Mouse (Mus musculus) forebrain, embryonic 16.5 days (tissue): Measurements from ENCODE around the gene Pcdh19. TPM values are rescaled to one million over a fixed set of nuclear protein-coding genes. Genes with fewer than 3 reads are reported as not detected.
A peak's percentile ranks its signal among the peaks of the same experiment; 100 is the strongest.

Experiments used
- ATAC-seq: fragments of 200-750 bp; cut with Nextera tagmentation; 2 replicates; pipeline ENCODE4 v1.8.0; 2017; ENCODE audit warnings: mild to moderate bottlenecking, moderate library complexity
- H3K27ac ChIP-seq: fragments of 300-500 bp; sonication (generic); 2 replicates; pipeline ENCODE4 v1.5.1; 2014; ENCODE audit warnings: low read length, control low read depth
- H3K27me3 ChIP-seq: fragments of 300-500 bp; sonication (generic); replicated peaks from 2 replicates; pipeline ENCODE4 v1.6.1; 2014; ENCODE audit warnings: low read length; ENCODE audit not compliant: control insufficient read depth, insufficient read depth
- H3K36me3 ChIP-seq: fragments of 300-500 bp; sonication (generic); 2 replicates; pipeline ENCODE4 v1.6.1; 2014; ENCODE audit not compliant: control insufficient read depth, insufficient read depth
- H3K4me1 ChIP-seq: fragments of 300-500 bp; sonication (generic); replicated peaks from 2 replicates; pipeline ENCODE4 v1.6.1; 2014; ENCODE audit warnings: low read length; ENCODE audit not compliant: control insufficient read depth, insufficient read depth
- H3K4me2 ChIP-seq: fragments of 300-500 bp; sonication (generic); 2 replicates; pipeline ENCODE4 v1.6.1; 2014; ENCODE audit warnings: mild to moderate bottlenecking, low read length, control low read depth
- H3K4me3 ChIP-seq: fragments of 300-500 bp; sonication (generic); replicated peaks from 2 replicates; pipeline ENCODE4 v1.5.1; 2014; ENCODE audit warnings: mild to moderate bottlenecking, low read length, control low read depth
- H3K9ac ChIP-seq: fragments of 300-500 bp; sonication (generic); replicated peaks from 2 replicates; pipeline ENCODE4 v1.6.1; 2014; ENCODE audit warnings: low read depth, low read length, control low read depth
- H3K9me3 ChIP-seq: fragments of 300-500 bp; sonication (generic); 2 replicates; pipeline ENCODE4 v1.6.1; 2016; ENCODE audit warnings: low read length; ENCODE audit not compliant: control insufficient read depth
- WGBS: fragments of 180-500 bp; shearing (Covaris S2); extraction: QIAGEN DNeasy Blood & Tissue Kit; methylation state at CpG from one replicate; pipeline ENCODE4 v1.1.7; 2014; 5-methylcytosine and 5-hydroxymethylcytosine counted together
- polyA plus RNA-seq: library from polyadenylated mRNA; unstranded; fragments of >200 nt; fragmentation: Nextera tagmentation; extraction: Ambion mirVana; gene quantifications from 2 replicates; pipeline ENCODE4 v1.2.1, GENCODE M21; 2015

The Pcdh19 gene
- polyA plus RNA-seq, 1 experiment from 2014 or later, result 18.0 TPM

DNA sequence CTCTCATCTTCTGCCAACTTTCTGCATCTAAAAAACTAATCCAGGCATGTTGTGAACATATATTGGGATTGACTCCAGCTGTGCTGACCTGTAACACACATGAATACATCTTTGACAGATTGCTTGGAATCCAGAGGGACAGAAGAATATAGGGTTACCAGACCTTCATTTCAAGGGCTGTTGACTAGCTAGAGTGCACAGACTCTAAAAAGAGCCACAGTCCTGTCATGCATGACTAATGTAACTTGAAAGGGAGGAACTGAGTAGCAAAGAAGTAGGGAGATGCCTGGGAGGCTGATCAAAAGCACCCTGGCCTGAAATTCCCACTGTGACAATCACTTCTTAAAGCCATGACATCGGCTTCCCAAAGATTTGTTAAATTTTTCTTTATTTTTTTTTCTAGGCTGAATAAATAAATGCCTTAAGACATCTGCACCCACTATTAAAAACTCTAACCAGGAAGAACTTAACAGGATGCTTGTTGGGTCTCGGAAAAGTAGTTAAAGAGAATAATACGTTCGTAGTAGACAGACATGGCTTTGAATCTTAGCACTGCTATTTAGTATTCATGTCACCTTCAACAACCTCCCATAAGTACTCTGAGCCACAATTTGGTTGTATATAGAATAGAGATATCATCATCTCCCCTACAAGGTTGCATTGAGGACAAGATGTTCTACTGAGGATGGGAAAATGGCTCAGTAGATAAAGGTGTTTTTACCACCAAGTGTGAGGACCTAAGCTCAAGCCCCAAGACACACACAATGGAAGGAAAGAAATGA, 113.0 kb downstream of the Pcdh19 start:
- H3K4me2 ChIP-seq, result no peak overlapping the region
- no peak overlapping the region for H3K27ac ChIP-seq
- no peak overlapping the region for H3K4me3 ChIP-seq
- no peaks in the 10 kb centered on the region for H3K4me1 ChIP-seq
- no peak overlapping the region for H3K9ac ChIP-seq
- WGBS, result 36% methylated on average over 4 of the region's 4 CpGs
- H3K36me3 ChIP-seq, result no peaks in the 10 kb centered on the region
- H3K9me3 ChIP-seq, result no peaks in the 10 kb centered on the region
- ATAC-seq, result no peak
- no peaks in the 10 kb centered on the region; the same call in 1 of the 2 replicates for H3K27me3 ChIP-seq

DNA sequence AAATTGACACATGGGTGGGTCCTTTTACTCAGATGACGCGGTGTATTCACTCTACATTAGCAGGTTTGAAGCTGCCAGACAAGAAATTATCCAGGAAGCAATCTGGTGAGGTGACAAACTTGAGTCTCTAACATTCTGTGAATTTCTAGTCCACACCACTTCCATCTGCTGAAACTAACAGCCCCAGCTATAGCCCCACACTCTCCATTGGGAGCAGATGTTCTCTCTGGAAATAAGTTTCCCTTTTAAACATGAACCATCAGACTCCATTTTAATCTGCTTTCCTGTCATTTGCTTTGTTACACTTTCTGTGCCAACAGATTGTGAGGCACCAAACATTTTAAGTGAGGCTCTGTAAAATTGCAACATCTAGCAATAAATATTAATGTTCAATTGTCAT, 123.4 kb downstream of the Pcdh19 start:
- H3K36me3 ChIP-seq, result no peaks in the 10 kb centered on the region
- no peaks in the 10 kb centered on the region for H3K27me3 ChIP-seq
- ATAC-seq, result peak; percentile 80
- H3K9me3 ChIP-seq, result no peaks in the 10 kb centered on the region
- no peak overlapping the region for H3K9ac ChIP-seq
- H3K4me3 ChIP-seq, result no peak overlapping the region
- no peak overlapping the region for H3K4me2 ChIP-seq
- no peaks in the 10 kb centered on the region for H3K4me1 ChIP-seq
- H3K27ac ChIP-seq, result no peak overlapping the region
- 53% methylated on average over 2 of the region's 2 CpGs for WGBS

Other genes starting within 250 kb of the Pcdh19 start
- gene Tnmd, start 162.0 kb upstream of the Pcdh19 start, polyA plus RNA-seq, result 0.30 and 1.1 TPM in 2 replicates
- 241 and 252 TPM in 2 replicates for gene Tspan6, start 209.4 kb upstream of the Pcdh19 start, polyA plus RNA-seq
- 0.47 and 0.81 TPM in 2 replicates for gene Srpx2, start 219.4 kb upstream of the Pcdh19 start, polyA plus RNA-seq